Mouse (Mus musculus): ENCODE data around the gene Gm815.

Gm815 gene

GRCm38 (mm10) chr19:26885616-26886015 is at the start of gene Gm815:
TSS of gene Gm815 (plus strand) at chr19:26885881.
- in situ Hi-C loops (cut with MboI, MseI) = no loop called here

GRCm38 (mm10) chr19:26837626-26838025 is 48.1 kb upstream of the Gm815 start:
- in situ Hi-C loops (cut with MboI, MseI) = no loop called here

- in situ Hi-C loops (cut with MboI, MseI) = no loop called here
Measured at GRCm38 (mm10) chr19:26843896-26844295, 41.8 kb upstream of the Gm815 start.

- in situ Hi-C loops (cut with MboI, MseI) = no loop called here
Measured at GRCm38 (mm10) chr19:26844813-26845212, 40.9 kb upstream of the Gm815 start.

- in situ Hi-C loops (cut with MboI, MseI) = no loop called here
Measured at GRCm38 (mm10) chr19:26845276-26846016, 40.2 kb upstream of the Gm815 start.

- in situ Hi-C loops (cut with MboI, MseI) = no loop called here
Measured at GRCm38 (mm10) chr19:26846017-26846285, 39.7 kb upstream of the Gm815 start.

GRCm38 (mm10) chr19:26851017-26851782 is 34.5 kb upstream of the Gm815 start:
- in situ Hi-C loops (cut with MboI, MseI) = no loop called here

- in situ Hi-C loops (cut with MboI, MseI) = no loop called here
Measured at GRCm38 (mm10) chr19:26852325-26852900, 33.3 kb upstream of the Gm815 start.

- in situ Hi-C loops (cut with MboI, MseI) = no loop called here
Measured at GRCm38 (mm10) chr19:26853701-26854282, 31.9 kb upstream of the Gm815 start.

GRCm38 (mm10) chr19:26854661-26855060 is 31.0 kb upstream of the Gm815 start:
- in situ Hi-C loops (cut with MboI, MseI) = no loop called here

GRCm38 (mm10) chr19:26855152-26855551 is 30.5 kb upstream of the Gm815 start:
- in situ Hi-C loops (cut with MboI, MseI) = no loop called here

GRCm38 (mm10) chr19:26858427-26859194 is 27.1 kb upstream of the Gm815 start:
- in situ Hi-C loops (cut with MboI, MseI) = no loop called here

GRCm38 (mm10) chr19:26859195-26859570 is 26.5 kb upstream of the Gm815 start:
- in situ Hi-C loops (cut with MboI, MseI) = no loop called here

- in situ Hi-C loops (cut with MboI, MseI) = no loop called here
Measured at GRCm38 (mm10) chr19:26863662-26864061, 22.0 kb upstream of the Gm815 start.

GRCm38 (mm10) chr19:26864975-26865690 is 20.5 kb upstream of the Gm815 start:
- in situ Hi-C loops (cut with MboI, MseI) = no loop called here

GRCm38 (mm10) chr19:26865736-26866135 is 19.9 kb upstream of the Gm815 start:
- in situ Hi-C loops (cut with MboI, MseI) = no loop called here

- in situ Hi-C loops (cut with MboI, MseI) = no loop called here
Measured at GRCm38 (mm10) chr19:26869591-26869990, 16.1 kb upstream of the Gm815 start.

GRCm38 (mm10) chr19:26870280-26870679 is 15.4 kb upstream of the Gm815 start:
- in situ Hi-C loops (cut with MboI, MseI) = no loop called here

GRCm38 (mm10) chr19:26871096-26871495 is 14.6 kb upstream of the Gm815 start:
- in situ Hi-C loops (cut with MboI, MseI) = no loop called here

- in situ Hi-C loops (cut with MboI, MseI) = no loop called here
Measured at GRCm38 (mm10) chr19:26872886-26873285, 12.8 kb upstream of the Gm815 start.

- in situ Hi-C loops (cut with MboI, MseI) = no loop called here
Measured at GRCm38 (mm10) chr19:26875601-26876000, 10.1 kb upstream of the Gm815 start.

Measured in T-helper 1 cell (primary cell).